Mouse (Mus musculus) layer of hippocampus, adult 9-11 months (tissue): ENCODE measurements around the gene Tie1.
A peak's percentile ranks its signal among the peaks of the same experiment; 100 is the strongest.

Source experiments
- DNase-seq: peaks from one replicate; pipeline ENCODE4 v3.0.0; 2022

Tie1 gene

GRCm38 (mm10) chr4:118472687-118473086, 17.2 kb downstream of the Tie1 start:
- DNase-seq, result no peak

- DNase-seq, result no peak
Observed at GRCm38 (mm10) chr4:118471281-118471680, 18.6 kb downstream of the Tie1 start.

- no peak for DNase-seq
Observed at GRCm38 (mm10) chr4:118465697-118466163, 24.1 kb downstream of the Tie1 start.

- peak; percentile 33 for DNase-seq
Observed at GRCm38 (mm10) chr4:118464956-118465355, 24.9 kb downstream of the Tie1 start.

- no peak for DNase-seq
Observed at GRCm38 (mm10) chr4:118457345-118457975, 32.4 kb downstream of the Tie1 start, which contains the start of gene Mpl. TSS of gene Mpl (minus strand) at chr4:118457513.

GRCm38 (mm10) chr4:118446415-118447153, 43.3 kb downstream of the Tie1 start:
- no peak for DNase-seq

- DNase-seq, result no peak
Observed at GRCm38 (mm10) chr4:118445781-118446414, 44.0 kb downstream of the Tie1 start.

- DNase-seq, result no peak
Observed at GRCm38 (mm10) chr4:118445088-118445487, 44.8 kb downstream of the Tie1 start.

GRCm38 (mm10) chr4:118437829-118438253, 52.0 kb downstream of the Tie1 start:
- no peak for DNase-seq

- DNase-seq, result peak; percentile 92
Observed at GRCm38 (mm10) chr4:118436820-118437603, 52.8 kb downstream of the Tie1 start, which contains the start of gene Cdc20. TSS of gene Cdc20 (minus strand) at chr4:118437352.

GRCm38 (mm10) chr4:118432332-118432731, 57.5 kb downstream of the Tie1 start:
- DNase-seq, result no peak

GRCm38 (mm10) chr4:118429215-118429895, 60.5 kb downstream of the Tie1 start:
- DNase-seq, result no peak

GRCm38 (mm10) chr4:118428531-118429214, 61.2 kb downstream of the Tie1 start:
- no peak for DNase-seq

GRCm38 (mm10) chr4:118427768-118428451, 62.0 kb downstream of the Tie1 start, which contains the start of gene Elovl1:
TSS of gene Elovl1 (plus strand) at chr4:118428093.
- DNase-seq, result peak; percentile 91

- DNase-seq, result no peak
Observed at GRCm38 (mm10) chr4:118427415-118427767, 62.5 kb downstream of the Tie1 start.

- no peak for DNase-seq
Observed at GRCm38 (mm10) chr4:118425374-118425773, 64.5 kb downstream of the Tie1 start.

GRCm38 (mm10) chr4:118424541-118425160, 65.2 kb downstream of the Tie1 start:
- DNase-seq, result no peak

GRCm38 (mm10) chr4:118421384-118421783, 68.5 kb downstream of the Tie1 start:
- DNase-seq, result no peak
